Mouse (Mus musculus) embryonic fibroblast, embryonic 13.5 days (primary cell): ENCODE measurements at regions not wholly inside any gene's neighbourhood (a gene's known extent, or its start where the extent isn't known, plus 50 kb on each side); places are given as distances from the start of the nearest gene placed in this dataset.

Experiments
- H3K27ac ChIP-seq: 2 replicates; pipeline ENCODE4 v1.5.1; 2012; ENCODE audit warnings: low read length, control low read depth, inconsistent platforms; ENCODE audit not compliant: insufficient read depth
- H3K4me1 ChIP-seq: 2 replicates; pipeline ENCODE4 v1.6.1; 2011; ENCODE audit warnings: low read length; ENCODE audit not compliant: control insufficient read depth, insufficient read depth
- H3K4me3 ChIP-seq: 2 replicates; pipeline ENCODE4 v1.5.1; 2011; ENCODE audit warnings: mild to moderate bottlenecking, control low read depth, low read length; ENCODE audit not compliant: insufficient read depth
- CTCF ChIP-seq: IDR thresholded peaks from 2 replicates; pipeline ENCODE4 v1.5.1; 2011; ENCODE audit warnings: mild to moderate bottlenecking, control low read depth, low read length, moderate library complexity, borderline replicate concordance; ENCODE audit not compliant: insufficient read depth
- POLR2A ChIP-seq: IDR thresholded peaks from 2 replicates; pipeline ENCODE4 v1.6.1; 2011; ENCODE audit warnings: low read depth, mild to moderate bottlenecking, control low read depth, low read length, moderate library complexity

- Histone ChIP-seq H3K27ac (no peak overlapping the region), H3K4me1 (no peaks in the 10 kb centered on the region), H3K4me3 (no peak overlapping the region)
- TF ChIP-seq CTCF (no peak), POLR2A (no peak)
Observed at GRCm38 (mm10) chr6:117254620-117255228, 86.4 kb downstream of the Cxcl12 start.

GRCm38 (mm10) chr6:117255399-117256098 is 87.2 kb downstream of the Cxcl12 start:
- Histone ChIP-seq H3K4me3 (no peak overlapping the region), H3K27ac (no peak overlapping the region), H3K4me1 (no peaks in the 10 kb centered on the region)
- no peak for TF ChIP-seq POLR2A
- TF ChIP-seq CTCF: no peak

GRCm38 (mm10) chr6:117256099-117256471 is 87.8 kb downstream of the Cxcl12 start:
- Histone ChIP-seq H3K27ac (no peak overlapping the region), H3K4me3 (no peak overlapping the region), H3K4me1 (no peaks in the 10 kb centered on the region)
- TF ChIP-seq CTCF (no peak), POLR2A (no peak)

GRCm38 (mm10) chr6:117257591-117257990 is 89.3 kb downstream of the Cxcl12 start:
- Histone ChIP-seq H3K27ac (no peak overlapping the region), H3K4me3 (no peak overlapping the region), H3K4me1 (no peaks in the 10 kb centered on the region)
- TF ChIP-seq POLR2A: no peak
- no peak for TF ChIP-seq CTCF

- Histone ChIP-seq H3K27ac (peak overlapping the region; percentile 71; the same call in 1 of the 2 replicates), H3K4me3 (no peak overlapping the region), H3K4me1 (peaks cover 18% of the 10 kb centered on the region)
- TF ChIP-seq POLR2A: no peak
- no peak for TF ChIP-seq CTCF
Observed at GRCm38 (mm10) chr6:117267906-117268305, 99.6 kb downstream of the Cxcl12 start.

- no peak for TF ChIP-seq POLR2A
- TF ChIP-seq CTCF: no peak
- Histone ChIP-seq H3K4me1 (peaks cover 18% of the 10 kb centered on the region), H3K4me3 (no peak overlapping the region), H3K27ac (peak overlapping the region; percentile 71; the same call in 1 of the 2 replicates)
Observed at GRCm38 (mm10) chr6:117268376-117268775, 100.0 kb downstream of the Cxcl12 start.

- H3K27ac ChIP-seq: no peak overlapping the region
Observed at GRCm38 (mm10) chr6:117270261-117270660, 101.9 kb downstream of the Cxcl12 start.

GRCm38 (mm10) chr6:117271562-117272226 is 103.4 kb downstream of the Cxcl12 start:
- Histone ChIP-seq H3K27ac (peak overlapping the region; percentile 76), H3K4me1 (peaks cover 18% of the 10 kb centered on the region), H3K4me3 (no peak overlapping the region)
- TF ChIP-seq CTCF: no peak
- TF ChIP-seq POLR2A: no peak

More at GRCm38 (mm10) chr6:117270261-117270660, 101.9 kb downstream of the Cxcl12 start:
- H3K4me1 ChIP-seq: peaks cover 18% of the 10 kb centered on the region
- no peak for TF ChIP-seq CTCF
- no peak overlapping the region for H3K4me3 ChIP-seq

GRCm38 (mm10) chr6:117272227-117272955 is 104.1 kb downstream of the Cxcl12 start:
- Histone ChIP-seq H3K4me3 (no peak overlapping the region), H3K4me1 (peaks cover 16% of the 10 kb centered on the region), H3K27ac (peak overlapping the region; percentile 76)
- TF ChIP-seq CTCF (no peak), POLR2A (0 out of 2 replicates have a peak, but pooled peaks have one; percentile 23)
